Mouse (Mus musculus) cerebellum, adult 2 months (tissue): ENCODE measurements around the gene Grm8. TPM values are rescaled to one million over a fixed set of nuclear protein-coding genes. Genes with fewer than 3 reads are reported as not detected.

Experiments
- DNase-seq, 2 experiments: peaks; one replicate each; pipeline ENCODE4 v3.0.0; 2021
- H3K27ac ChIP-seq: fragments of 200-500 bp; 2 replicates; pipeline ENCODE4 v1.5.1; 2012; ENCODE audit warnings: low read length, control low read depth, inconsistent platforms; ENCODE audit not compliant: insufficient read depth
- H3K27me3 ChIP-seq: fragments of 200-500 bp; 2 replicates; pipeline ENCODE4 v1.6.1; 2012; ENCODE audit warnings: inconsistent platforms, mild to moderate bottlenecking, low read length, moderate library complexity; ENCODE audit not compliant: control insufficient read depth, insufficient read depth
- H3K4me1 ChIP-seq: fragments of 200-500 bp; 2 replicates; pipeline ENCODE4 v1.6.1; 2011; ENCODE audit warnings: low read length; ENCODE audit not compliant: control insufficient read depth, insufficient read depth
- H3K4me3 ChIP-seq: fragments of 200-500 bp; replicated peaks from 2 replicates; pipeline ENCODE3; 2011; ENCODE audit warnings: mild to moderate bottlenecking, low read depth, low read length, control low read depth; ENCODE audit not compliant: insufficient read depth
- CTCF ChIP-seq: fragments of 200-500 bp; IDR thresholded peaks from 2 replicates; pipeline ENCODE4 v1.5.1; 2011; ENCODE audit warnings: low read depth, mild to moderate bottlenecking, control low read depth, low read length, moderate library complexity, borderline replicate concordance; ENCODE audit not compliant: insufficient read depth
- POLR2A ChIP-seq: fragments of 200-500 bp; IDR thresholded peaks from 2 replicates; pipeline ENCODE4 v1.6.1; 2011; ENCODE audit warnings: low read length, control low read depth, borderline replicate concordance; ENCODE audit not compliant: insufficient read depth
- WGBS: fragments of 180-500 bp; shearing (Covaris S2); methylation state at CpG from one replicate; pipeline ENCODE4 v1.1.7; 2018; 5-methylcytosine and 5-hydroxymethylcytosine counted together
- polyA plus RNA-seq: library from polyadenylated mRNA; depleted of rRNA; stranded (reverse); fragments of >200 nt; gene quantifications from 2 replicates; pipeline ENCODE4 v1.2.3, GENCODE M21; 2012

Gene Grm8
- polyA plus RNA-seq, 1 experiment, result 6.6 TPM

- WGBS, result 16% methylated on average over 6 of the region's 6 CpGs
Observed at GRCm38 (mm10) chr6:27545516-27545915, 589.5 kb downstream of the Grm8 start.

GRCm38 (mm10) chr6:27517620-27518019, 617.4 kb downstream of the Grm8 start:
- WGBS, result 68% methylated on average over 1 of the region's 1 CpGs
- no peak for DNase-seq
- H3K4me3 ChIP-seq, result no peak overlapping the region
- no peaks in the 10 kb centered on the region for H3K27me3 ChIP-seq
- H3K27ac ChIP-seq, result no peak overlapping the region
- no peaks in the 10 kb centered on the region for H3K4me1 ChIP-seq
- TF ChIP-seq POLR2A (no peak), CTCF (no peak)

More at GRCm38 (mm10) chr6:27545516-27545915, 589.5 kb downstream of the Grm8 start:
- H3K4me3 ChIP-seq, result no peak overlapping the region
- TF ChIP-seq POLR2A (no peak), CTCF (no peak)
- H3K27me3 ChIP-seq, result no peaks in the 10 kb centered on the region
- no peak for DNase-seq
- no peaks in the 10 kb centered on the region for H3K4me1 ChIP-seq
- no peak overlapping the region for H3K27ac ChIP-seq

- no peak overlapping the region for H3K4me3 ChIP-seq
- no peak for DNase-seq
- TF ChIP-seq POLR2A (no peak), CTCF (no peak)
- WGBS, result 71% methylated on average over 5 of the region's 5 CpGs
- H3K27me3 ChIP-seq, result no peaks in the 10 kb centered on the region
- no peak overlapping the region for H3K27ac ChIP-seq
- no peaks in the 10 kb centered on the region for H3K4me1 ChIP-seq
Observed at GRCm38 (mm10) chr6:27460998-27461397, 674.0 kb downstream of the Grm8 start.

GRCm38 (mm10) chr6:27408473-27408872, 726.5 kb downstream of the Grm8 start:
- Histone ChIP-seq H3K27me3 (no peaks in the 10 kb centered on the region), H3K4me3 (no peak overlapping the region), H3K27ac (no peak overlapping the region), H3K4me1 (no peaks in the 10 kb centered on the region)
- 32% methylated on average over 4 of the region's 4 CpGs for WGBS
- no peak for DNase-seq
- TF ChIP-seq CTCF (no peak), POLR2A (no peak)

- no peaks in the 10 kb centered on the region for H3K4me1 ChIP-seq
- H3K4me3 ChIP-seq, result no peak overlapping the region
- H3K27ac ChIP-seq, result no peak overlapping the region
- TF ChIP-seq POLR2A (no peak), CTCF (no peak)
- no peak for DNase-seq
- H3K27me3 ChIP-seq, result no peaks in the 10 kb centered on the region; the same call in 1 of the 2 replicates
Observed at GRCm38 (mm10) chr6:27372416-27372815, 762.6 kb downstream of the Grm8 start.

GRCm38 (mm10) chr6:27371095-27371494, 763.9 kb downstream of the Grm8 start:
- 66% methylated on average over 2 of the region's 2 CpGs for WGBS
- DNase-seq, result no peak
- no peaks in the 10 kb centered on the region for H3K4me1 ChIP-seq
- no peaks in the 10 kb centered on the region; the same call in 1 of the 2 replicates for H3K27me3 ChIP-seq
- no peak overlapping the region for H3K27ac ChIP-seq
- TF ChIP-seq POLR2A (no peak), CTCF (no peak)
- H3K4me3 ChIP-seq, result no peak overlapping the region

- H3K27ac ChIP-seq, result no peak overlapping the region
- H3K4me3 ChIP-seq, result no peak overlapping the region
- 91% methylated on average over 8 of the region's 8 CpGs for WGBS
Observed at GRCm38 (mm10) chr6:27363775-27364174, 771.2 kb downstream of the Grm8 start.

GRCm38 (mm10) chr6:27360440-27360839, 774.5 kb downstream of the Grm8 start:
- no peak for DNase-seq
- Histone ChIP-seq H3K27ac (no peak overlapping the region), H3K4me3 (no peak overlapping the region)

More at GRCm38 (mm10) chr6:27363775-27364174, 771.2 kb downstream of the Grm8 start:
- DNase-seq, result no peak
- H3K27me3 ChIP-seq, result no peaks in the 10 kb centered on the region
- no peaks in the 10 kb centered on the region for H3K4me1 ChIP-seq
- TF ChIP-seq CTCF, result no peak
- TF ChIP-seq POLR2A, result no peak

More at GRCm38 (mm10) chr6:27360440-27360839, 774.5 kb downstream of the Grm8 start:
- H3K4me1 ChIP-seq, result no peaks in the 10 kb centered on the region
- TF ChIP-seq POLR2A (no peak), CTCF (no peak)
- H3K27me3 ChIP-seq, result no peaks in the 10 kb centered on the region
